Comparison of ENCODE assay signal across 18 mouse cellular contexts in genomic region chr11:118678515-118679104, GRCm38 (mm10).
DNase-seq lines count a peak whose midpoint lies in the region; ATAC-seq and TF ChIP-seq lines count a peak whose summit lies in the region.
"Had no signal": no experiment of that assay in that cellular context is flagged by ENCODE, and none has a peak within 500 bp of the region (broad histone marks: within the 10 kb centered on the region; RNA-seq: fewer than 3 reads in every experiment).

No protein-coding gene starts in this region.

- peaks cover 4% of the 10 kb centered on the region; the same call in 1 of the 2 replicates for H3K27me3 ChIP-seq in forebrain, embryonic 13.5 days
- no peaks in the 10 kb centered on the region for H3K27me3 ChIP-seq in forebrain, postnatal 0 days (ENCODE audit: insufficient read depth, low read length)
- H3K27me3 ChIP-seq in hindbrain, embryonic 10.5 days (ENCODE audit: insufficient read depth, poor library complexity, severe bottlenecking): peaks cover 10% of the 10 kb centered on the region; the same call in 1 of the 2 replicates
- H3K27me3 ChIP-seq in hindbrain, postnatal 0 days (ENCODE audit: insufficient read depth, low read length): no peaks in the 10 kb centered on the region
- no peaks in the 10 kb centered on the region for H3K27me3 ChIP-seq in midbrain, embryonic 16.5 days (ENCODE audit: control insufficient read depth, insufficient read depth, low read depth, low read length)
- H3K27me3 ChIP-seq: neural tube, embryonic 12.5 days had no signal

- intact Hi-C loops in gastrocnemius, adult 2 months (cut with DNase I): no loop called here

- no peak for DNase-seq in forebrain, postnatal 0 days
- no peak for DNase-seq in hindbrain, embryonic 10.5 days (ENCODE audit: low spot score)
- DNase-seq in hindbrain, postnatal 0 days (ENCODE audit: low spot score): peak; percentile 53
- no peak for DNase-seq in gastrocnemius, adult 2 months
- DNase-seq in liver: no peak
- DNase-seq in layer of hippocampus, adult 9-11 months: no peak
- DNase-seq: adrenal gland, adult 2 months; cerebellum, adult 9-11 months; kidney, adult 2 months; kidney, postnatal 10 days; thymus, postnatal 14 days had no signal

- 21% methylated on average over 20 of the region's 20 CpGs for WGBS in forebrain, embryonic 13.5 days
- WGBS in forebrain, postnatal 0 days: 21% methylated on average over 20 of the region's 20 CpGs
- WGBS in hindbrain, embryonic 10.5 days: 32% methylated on average over 20 of the region's 20 CpGs
- 24% methylated on average over 20 of the region's 20 CpGs for WGBS in hindbrain, postnatal 0 days
- 18% methylated on average over 20 of the region's 20 CpGs for WGBS in midbrain, embryonic 16.5 days

- H3K4me3 ChIP-seq in forebrain, embryonic 13.5 days: no peak overlapping the region
- no peak overlapping the region for H3K4me3 ChIP-seq in forebrain, postnatal 0 days (ENCODE audit: low read depth, low read length)
- no peak overlapping the region for H3K4me3 ChIP-seq in hindbrain, embryonic 10.5 days
- no peak overlapping the region for H3K4me3 ChIP-seq in hindbrain, postnatal 0 days (ENCODE audit: low read length)
- no peak overlapping the region for H3K4me3 ChIP-seq in midbrain, embryonic 16.5 days (ENCODE audit: low read depth, low read length)
- H3K4me3 ChIP-seq in gastrocnemius, adult 2 months: no peak overlapping the region
- H3K4me3 ChIP-seq: forebrain, embryonic 12.5 days; heart, embryonic 10.5 days; left cerebral cortex, adult 2 months; neural tube, embryonic 12.5 days had no signal

- H3K9ac ChIP-seq in forebrain, embryonic 13.5 days: no peak overlapping the region
- H3K9ac ChIP-seq in forebrain, postnatal 0 days: no peak overlapping the region
- H3K9ac ChIP-seq in hindbrain, postnatal 0 days (replicated peaks; ENCODE audit: low read length): no peak overlapping the region
- H3K9ac ChIP-seq in midbrain, embryonic 16.5 days (ENCODE audit: low read depth, low read length): no peak overlapping the region
- H3K9ac ChIP-seq: forebrain, embryonic 12.5 days; neural tube, embryonic 12.5 days had no signal

- no peaks in the 10 kb centered on the region for H3K9me3 ChIP-seq in forebrain, embryonic 13.5 days (replicated peaks)
- H3K9me3 ChIP-seq in forebrain, postnatal 0 days (ENCODE audit: low read length): no peaks in the 10 kb centered on the region
- no peaks in the 10 kb centered on the region for H3K9me3 ChIP-seq in hindbrain, embryonic 10.5 days
- no peaks in the 10 kb centered on the region for H3K9me3 ChIP-seq in hindbrain, postnatal 0 days (ENCODE audit: low read length)
- no peaks in the 10 kb centered on the region for H3K9me3 ChIP-seq in midbrain, embryonic 16.5 days (replicated peaks; ENCODE audit: control insufficient read depth, low read length, poor library complexity, severe bottlenecking)
- H3K9me3 ChIP-seq: forebrain, embryonic 12.5 days; heart, embryonic 10.5 days; neural tube, embryonic 12.5 days had no signal

- no peak for ATAC-seq in forebrain, embryonic 13.5 days
- no peak for ATAC-seq in forebrain, postnatal 0 days
- peak; percentile 21; the same call in 1 of the 2 replicates for ATAC-seq in hindbrain, postnatal 0 days
- no peak for ATAC-seq in midbrain, embryonic 16.5 days
- ATAC-seq: lung, postnatal 0 days had no signal

- H3K4me1 ChIP-seq in forebrain, embryonic 13.5 days: peaks cover 22% of the 10 kb centered on the region
- 0 out of 2 replicates have a peak, but pooled peaks cover 4% of the 10 kb centered on the region for H3K4me1 ChIP-seq in forebrain, postnatal 0 days (ENCODE audit: insufficient read depth)
- H3K4me1 ChIP-seq in hindbrain, embryonic 10.5 days (replicated peaks): peaks cover 21% of the 10 kb centered on the region
- peaks cover 15% of the 10 kb centered on the region; the same call in 1 of the 2 replicates for H3K4me1 ChIP-seq in hindbrain, postnatal 0 days (ENCODE audit: insufficient read depth, low read length)
- peaks cover 32% of the 10 kb centered on the region for H3K4me1 ChIP-seq in midbrain, embryonic 16.5 days (ENCODE audit: control insufficient read depth, insufficient read depth, low read length)
- H3K4me1 ChIP-seq: heart, embryonic 10.5 days had no signal

- no peak overlapping the region for H3K27ac ChIP-seq in forebrain, embryonic 13.5 days
- H3K27ac ChIP-seq in forebrain, postnatal 0 days (ENCODE audit: low read depth, low read length): no peak overlapping the region
- peak overlapping the region; percentile 45; the same call in 1 of the 2 replicates for H3K27ac ChIP-seq in hindbrain, embryonic 10.5 days
- H3K27ac ChIP-seq in hindbrain, postnatal 0 days: no peak overlapping the region
- H3K27ac ChIP-seq in midbrain, embryonic 16.5 days (ENCODE audit: low read length): no peak overlapping the region
- no peak overlapping the region for H3K27ac ChIP-seq in gastrocnemius, adult 2 months
- H3K27ac ChIP-seq: forebrain, embryonic 12.5 days; heart, embryonic 10.5 days; left cerebral cortex, adult 2 months; neural tube, embryonic 12.5 days had no signal

- peak overlapping the region; percentile 6; the same call in 1 of the 2 replicates for H3K4me2 ChIP-seq in forebrain, embryonic 13.5 days
- H3K4me2 ChIP-seq in forebrain, postnatal 0 days (ENCODE audit: low read depth): no peak overlapping the region
- no peak overlapping the region for H3K4me2 ChIP-seq in hindbrain, postnatal 0 days (ENCODE audit: low read depth, low read length)
- H3K4me2 ChIP-seq in midbrain, embryonic 16.5 days (ENCODE audit: low read length): 0 out of 2 replicates have a peak overlapping the region, but pooled peaks have one; percentile 10
- H3K4me2 ChIP-seq: forebrain, embryonic 12.5 days; neural tube, embryonic 12.5 days had no signal

- no peaks in the 10 kb centered on the region for H3K36me3 ChIP-seq in forebrain, embryonic 13.5 days (ENCODE audit: poor library complexity, severe bottlenecking)
- no peaks in the 10 kb centered on the region for H3K36me3 ChIP-seq in forebrain, postnatal 0 days (ENCODE audit: insufficient read depth)
- no peaks in the 10 kb centered on the region for H3K36me3 ChIP-seq in hindbrain, embryonic 10.5 days
- no peaks in the 10 kb centered on the region for H3K36me3 ChIP-seq in hindbrain, postnatal 0 days (ENCODE audit: insufficient read depth, low read length)
- H3K36me3 ChIP-seq in midbrain, embryonic 16.5 days (ENCODE audit: control insufficient read depth, insufficient read depth, low read length): no peaks in the 10 kb centered on the region
- H3K36me3 ChIP-seq: forebrain, embryonic 12.5 days; heart, embryonic 10.5 days; neural tube, embryonic 12.5 days had no signal

- no peak for TF ChIP-seq CTCF in forebrain, postnatal 0 days (IDR thresholded peaks at IDR 0.05; ENCODE audit: low read depth)
- no peak for TF ChIP-seq CTCF in hindbrain, postnatal 0 days (IDR thresholded peaks at IDR 0.05; ENCODE audit: low read depth)
- no peak for TF ChIP-seq CTCF in gastrocnemius, adult 2 months (IDR thresholded peaks at IDR 0.05)

Comparison
In these comparisons a context has a peak if more than half of its experiments do, and no peak if none do; other contexts are left out.
1. H3K4me2 ChIP-seq: peak in forebrain, embryonic 13.5 days (single experiment) and midbrain, embryonic 16.5 days (single experiment); none in forebrain, postnatal 0 days (single experiment) and hindbrain, postnatal 0 days (single experiment).